Mouse (Mus musculus): ENCODE results near the gene Ing5. TPM values are rescaled to one million over a fixed set of nuclear protein-coding genes. Genes with fewer than 3 reads are reported as not detected.

The Ing5 gene
- polyA plus RNA-seq, 1 experiment from 2014 or later, result 21.1 TPM

DNA sequence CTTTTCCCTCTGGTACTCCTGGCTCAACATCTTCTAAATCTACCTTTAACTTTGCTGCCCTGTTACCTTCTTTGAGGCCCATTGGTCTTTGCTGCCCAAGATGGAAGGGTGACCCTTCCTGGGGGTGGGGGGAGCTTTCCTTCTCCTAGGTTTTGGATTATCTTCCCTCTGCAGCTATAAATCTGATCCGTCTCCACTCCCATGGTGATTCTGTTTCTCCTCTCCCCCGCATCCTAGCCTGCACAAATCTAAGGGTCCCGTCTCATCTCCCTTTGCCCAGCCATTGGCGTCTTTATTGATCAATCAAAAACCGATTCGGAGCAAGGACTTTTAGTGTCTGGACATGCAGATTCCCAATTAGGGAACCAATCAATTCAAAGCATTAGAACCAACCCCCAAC is 36.2 kb upstream of the Ing5 start:
- Histone ChIP-seq H3K36me3 (ENCODE audit: control insufficient read depth, insufficient read depth, low read length) (peaks cover 9% of the 10 kb centered on the region; the same call in 1 of the 2 replicates), H3K4me3 (ENCODE audit: low read length) (no peak overlapping the region), H3K27me3 (ENCODE audit: control insufficient read depth, insufficient read depth, low read depth, low read length) (no peaks in the 10 kb centered on the region), H3K9me3 (ENCODE audit: control insufficient read depth, low read length) (no peaks in the 10 kb centered on the region), H3K4me1 (replicated peaks; ENCODE audit: control insufficient read depth, insufficient read depth, low read length) (no peaks in the 10 kb centered on the region), H3K27ac (ENCODE audit: low read length) (no peak overlapping the region), H3K9ac (ENCODE audit: low read length) (no peak overlapping the region), H3K4me2 (ENCODE audit: low read depth, low read length) (no peak overlapping the region)
- 95% methylated on average over 6 of the region's 6 CpGs for WGBS
- ATAC-seq (ENCODE audit: low read depth), result no peak

DNA sequence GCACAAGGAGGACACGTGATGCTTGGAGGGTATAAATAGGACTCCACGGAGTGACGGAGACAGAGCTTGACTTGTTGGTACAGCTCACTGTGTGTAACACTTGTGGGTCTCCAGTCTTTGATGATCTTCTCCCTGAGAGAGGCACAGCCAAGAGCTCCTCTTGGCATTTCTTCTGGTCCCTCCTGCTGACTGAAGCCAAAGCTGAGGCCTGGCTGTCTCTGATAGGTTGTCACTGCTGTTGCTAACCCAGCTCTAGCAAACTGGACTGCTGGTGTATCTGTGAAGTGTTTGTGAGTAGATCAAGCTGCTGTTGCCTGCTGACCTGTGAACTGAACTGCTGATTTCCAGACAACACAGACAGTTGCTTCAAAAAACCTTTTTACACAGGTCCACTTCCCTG is 33.9 kb upstream of the Ing5 start:
- no peak overlapping the region for H3K27ac ChIP-seq (ENCODE audit: low read length)
- peaks cover 20% of the 10 kb centered on the region for H3K36me3 ChIP-seq (ENCODE audit: control insufficient read depth, insufficient read depth, low read length)

GRCm38 (mm10) chr1:93776686-93777085 is 27.1 kb upstream of the Ing5 start:
- ATAC-seq (ENCODE audit: low read depth), result no peak
- 92% methylated on average over 5 of the region's 5 CpGs for WGBS

More for the DNA sequence above, 33.9 kb upstream of the Ing5 start:
- 67% methylated on average over 3 of the region's 3 CpGs for WGBS
- ATAC-seq (ENCODE audit: low read depth), result peak; percentile 91
- Histone ChIP-seq H3K4me2 (ENCODE audit: low read depth, low read length) (no peak overlapping the region), H3K4me3 (ENCODE audit: low read length) (no peak overlapping the region), H3K27me3 (ENCODE audit: control insufficient read depth, insufficient read depth, low read depth, low read length) (no peaks in the 10 kb centered on the region), H3K4me1 (replicated peaks; ENCODE audit: control insufficient read depth, insufficient read depth, low read length) (no peaks in the 10 kb centered on the region), H3K9ac (ENCODE audit: low read length) (no peak overlapping the region), H3K9me3 (ENCODE audit: control insufficient read depth, low read length) (no peaks in the 10 kb centered on the region)

DNA sequence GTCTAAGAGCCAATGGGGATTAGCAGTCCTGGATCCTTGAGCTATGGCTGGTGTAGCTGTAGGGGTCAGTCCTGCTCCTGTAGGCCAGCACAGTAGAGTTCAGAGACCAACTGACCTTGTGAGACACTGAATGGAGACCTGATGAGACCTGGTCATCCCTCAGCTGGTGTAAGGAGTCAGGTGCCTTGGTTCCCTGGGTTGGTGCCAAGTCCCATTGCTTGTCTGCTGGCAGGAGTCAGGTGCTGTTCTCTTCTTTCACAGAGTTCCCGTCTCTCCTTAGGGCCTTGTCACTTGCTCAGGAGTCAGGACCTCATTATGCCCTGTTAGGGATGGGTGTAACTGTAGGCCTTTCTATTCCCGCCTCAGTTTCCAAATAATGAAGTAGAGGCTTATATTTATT is 16.9 kb upstream of the Ing5 start:
- peaks cover 50% of the 10 kb centered on the region for H3K36me3 ChIP-seq (ENCODE audit: control insufficient read depth, insufficient read depth, low read length)
- H3K4me3 ChIP-seq (ENCODE audit: low read length), result no peak overlapping the region
- H3K9ac ChIP-seq (ENCODE audit: low read length), result no peak overlapping the region
- ATAC-seq (ENCODE audit: low read depth), result no peak
- H3K27me3 ChIP-seq (ENCODE audit: control insufficient read depth, insufficient read depth, low read depth, low read length), result no peaks in the 10 kb centered on the region
- WGBS, result 89% methylated on average over 2 of the region's 2 CpGs
- H3K9me3 ChIP-seq (ENCODE audit: control insufficient read depth, low read length), result no peaks in the 10 kb centered on the region
- no peak overlapping the region for H3K27ac ChIP-seq (ENCODE audit: low read length)
- H3K4me2 ChIP-seq (ENCODE audit: low read depth, low read length), result no peak overlapping the region
- no peaks in the 10 kb centered on the region for H3K4me1 ChIP-seq (replicated peaks; ENCODE audit: control insufficient read depth, insufficient read depth, low read length)

More at GRCm38 (mm10) chr1:93776686-93777085, 27.1 kb upstream of the Ing5 start:
- Histone ChIP-seq H3K4me1 (replicated peaks; ENCODE audit: control insufficient read depth, insufficient read depth, low read length) (no peaks in the 10 kb centered on the region), H3K27me3 (ENCODE audit: control insufficient read depth, insufficient read depth, low read depth, low read length) (no peaks in the 10 kb centered on the region), H3K9ac (ENCODE audit: low read length) (no peak overlapping the region), H3K36me3 (ENCODE audit: control insufficient read depth, insufficient read depth, low read length) (peaks cover 43% of the 10 kb centered on the region), H3K4me3 (ENCODE audit: low read length) (no peak overlapping the region), H3K27ac (ENCODE audit: low read length) (no peak overlapping the region), H3K9me3 (ENCODE audit: control insufficient read depth, low read length) (no peaks in the 10 kb centered on the region), H3K4me2 (ENCODE audit: low read depth, low read length) (no peak overlapping the region)

- Histone ChIP-seq H3K27me3 (ENCODE audit: control insufficient read depth, insufficient read depth, low read depth, low read length) (no peaks in the 10 kb centered on the region), H3K36me3 (ENCODE audit: control insufficient read depth, insufficient read depth, low read length) (peaks cover 51% of the 10 kb centered on the region), H3K9ac (ENCODE audit: low read length) (no peak overlapping the region), H3K9me3 (ENCODE audit: control insufficient read depth, low read length) (no peaks in the 10 kb centered on the region), H3K4me2 (ENCODE audit: low read depth, low read length) (no peak overlapping the region), H3K27ac (ENCODE audit: low read length) (no peak overlapping the region), H3K4me1 (replicated peaks; ENCODE audit: control insufficient read depth, insufficient read depth, low read length) (no peaks in the 10 kb centered on the region), H3K4me3 (ENCODE audit: low read length) (no peak overlapping the region)
- WGBS, result 88% methylated on average over 8 of the region's 8 CpGs
- ATAC-seq (ENCODE audit: low read depth), result no peak
These were observed 9.2 kb upstream of the Ing5 start for GRCm38 (mm10) chr1:93794526-93794925.

GRCm38 (mm10) chr1:93795886-93796285 is 7.9 kb upstream of the Ing5 start:
- Histone ChIP-seq H3K4me1 (replicated peaks; ENCODE audit: control insufficient read depth, insufficient read depth, low read length) (peaks cover 7% of the 10 kb centered on the region), H3K36me3 (ENCODE audit: control insufficient read depth, insufficient read depth, low read length) (peaks cover 54% of the 10 kb centered on the region), H3K4me2 (ENCODE audit: low read depth, low read length) (no peak overlapping the region), H3K9ac (ENCODE audit: low read length) (no peak overlapping the region), H3K9me3 (ENCODE audit: control insufficient read depth, low read length) (no peaks in the 10 kb centered on the region), H3K4me3 (ENCODE audit: low read length) (no peak overlapping the region), H3K27me3 (ENCODE audit: control insufficient read depth, insufficient read depth, low read depth, low read length) (no peaks in the 10 kb centered on the region), H3K27ac (ENCODE audit: low read length) (no peak overlapping the region)
- 76% methylated on average over 8 of the region's 8 CpGs for WGBS
- no peak for ATAC-seq (ENCODE audit: low read depth)

DNA sequence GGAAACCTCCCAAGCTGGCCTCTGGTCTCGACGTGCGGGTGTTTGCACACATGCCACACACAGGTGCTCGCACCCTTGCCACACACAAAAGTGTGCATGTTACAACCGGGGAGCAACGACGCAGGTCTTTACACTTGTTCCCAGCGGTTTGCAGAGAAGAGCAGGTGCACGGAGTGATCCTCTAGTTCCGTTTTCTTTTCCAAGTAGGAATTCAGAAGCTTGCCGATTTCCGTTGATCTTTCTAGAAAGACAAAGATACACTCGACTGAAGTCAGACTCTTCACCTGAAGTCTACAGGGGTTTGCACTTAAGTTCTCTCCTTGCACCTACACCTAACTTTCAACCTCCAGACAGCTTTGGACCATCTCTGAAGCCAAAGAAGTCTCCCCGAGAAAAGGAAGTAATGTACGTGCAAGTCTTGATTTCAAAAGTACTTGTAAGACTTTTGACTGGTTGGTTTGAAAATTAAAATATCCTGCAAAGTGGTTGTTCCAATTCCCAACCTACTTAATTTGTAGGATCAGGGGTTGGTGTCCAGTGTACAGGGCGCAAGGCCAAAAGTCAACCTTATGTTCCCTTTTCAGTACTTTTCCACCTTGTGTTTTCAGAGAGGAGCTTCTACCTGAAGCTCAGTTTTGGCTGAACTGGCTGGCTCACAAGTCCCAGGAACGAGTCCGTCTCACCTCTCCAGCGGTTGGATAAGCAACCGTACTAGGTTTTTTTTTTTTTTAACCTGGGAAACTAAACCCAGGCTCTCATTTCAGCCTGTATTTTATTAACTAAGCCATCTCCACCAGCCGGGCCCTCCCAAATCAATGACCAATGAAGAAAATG is 2.9 kb upstream of the Ing5 start:
- Histone ChIP-seq H3K4me1 (replicated peaks; ENCODE audit: control insufficient read depth, insufficient read depth, low read length) (peaks cover 33% of the 10 kb centered on the region), H3K4me2 (ENCODE audit: low read depth, low read length) (peak overlapping the region; percentile 85), H3K27ac (ENCODE audit: low read length) (peak overlapping the region; percentile 93), H3K4me3 (ENCODE audit: low read length) (peak overlapping the region; percentile 92), H3K27me3 (ENCODE audit: control insufficient read depth, insufficient read depth, low read depth, low read length) (no peaks in the 10 kb centered on the region), H3K9me3 (ENCODE audit: control insufficient read depth, low read length) (no peaks in the 10 kb centered on the region), H3K9ac (ENCODE audit: low read length) (peak overlapping the region; percentile 88), H3K36me3 (ENCODE audit: control insufficient read depth, insufficient read depth, low read length) (peaks cover 20% of the 10 kb centered on the region)
- WGBS, result 66% methylated on average over 21 of the region's 21 CpGs
- no peak for ATAC-seq (ENCODE audit: low read depth)

DNA sequence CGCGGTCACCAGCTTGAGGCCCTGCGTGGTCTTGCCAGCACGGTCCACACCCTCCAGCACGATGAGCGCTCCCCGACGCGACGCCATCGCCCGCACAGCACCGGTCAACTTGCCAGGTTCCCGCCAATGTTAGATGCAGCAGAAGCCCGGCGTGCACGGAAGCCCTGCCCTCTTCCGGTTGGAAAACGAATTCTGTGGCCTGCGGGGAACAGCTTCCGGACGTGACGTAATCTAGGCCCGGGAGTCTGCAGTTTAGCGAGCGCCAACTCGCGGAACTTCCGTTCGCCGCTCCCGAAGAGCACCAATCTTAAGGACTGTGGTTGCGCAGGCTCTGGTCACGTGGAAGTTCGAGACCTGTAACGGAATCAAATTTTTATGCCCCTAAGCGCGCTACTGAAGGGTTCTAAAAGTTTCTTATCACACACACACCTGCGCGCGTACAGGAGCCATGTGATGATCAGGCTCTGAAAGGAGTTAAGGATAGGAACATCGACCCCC is 2.0 kb upstream of the Ing5 start, which contains the start of gene Dtymk:
TSS of gene Dtymk (minus strand) at position 194 of the 498 bp plus-strand sequence.
- peak; percentile 69 for ATAC-seq (ENCODE audit: low read depth)
- H3K36me3 ChIP-seq (ENCODE audit: control insufficient read depth, insufficient read depth, low read length), result peaks cover 29% of the 10 kb centered on the region
- WGBS, result 0% methylated on average over 42 of the region's 42 CpGs

GRCm38 (mm10) chr1:93802771-93803170 is 994 bp upstream of the Ing5 start:
- Histone ChIP-seq H3K4me2 (ENCODE audit: low read depth, low read length) (peak overlapping the region; percentile 90), H3K36me3 (ENCODE audit: control insufficient read depth, insufficient read depth, low read length) (peaks cover 29% of the 10 kb centered on the region), H3K9me3 (ENCODE audit: control insufficient read depth, low read length) (no peaks in the 10 kb centered on the region), H3K4me3 (ENCODE audit: low read length) (no peak overlapping the region; the same call in 1 of the 2 replicates), H3K4me1 (replicated peaks; ENCODE audit: control insufficient read depth, insufficient read depth, low read length) (peaks cover 33% of the 10 kb centered on the region), H3K27ac (ENCODE audit: low read length) (peak overlapping the region; percentile 93; the same call in 1 of the 2 replicates), H3K27me3 (ENCODE audit: control insufficient read depth, insufficient read depth, low read depth, low read length) (no peaks in the 10 kb centered on the region), H3K9ac (ENCODE audit: low read length) (no peak overlapping the region)
- ATAC-seq (ENCODE audit: low read depth), result no peak
- 75% methylated on average over 5 of the region's 5 CpGs for WGBS

More for the DNA sequence above, 2.0 kb upstream of the Ing5 start, which contains the start of gene Dtymk:
- Histone ChIP-seq H3K4me1 (replicated peaks; ENCODE audit: control insufficient read depth, insufficient read depth, low read length) (peaks cover 33% of the 10 kb centered on the region), H3K9ac (ENCODE audit: low read length) (peak within 1 kb of the TSS; percentile 88), H3K4me2 (ENCODE audit: low read depth, low read length) (peak within 1 kb of the TSS; percentile 85), H3K27me3 (ENCODE audit: control insufficient read depth, insufficient read depth, low read depth, low read length) (no peaks in the 10 kb centered on the region), H3K9me3 (ENCODE audit: control insufficient read depth, low read length) (no peaks in the 10 kb centered on the region), H3K27ac (ENCODE audit: low read length) (peak within 1 kb of the TSS; percentile 93), H3K4me3 (ENCODE audit: low read length) (peak within 1 kb of the TSS; percentile 92)
